Mouse (Mus musculus) ES-E14 (cell line): ENCODE results near the gene Ccdc14. TPM values are rescaled to one million over a fixed set of nuclear protein-coding genes. Genes with fewer than 3 reads are reported as not detected.

Source experiments
- DNase-seq: peaks from one replicate; pipeline ENCODE4 v3.0.0-alpha.2; 2013; ENCODE audit warnings: low read depth, low spot score
- H3K27ac ChIP-seq: 2 replicates; pipeline ENCODE4 v1.5.1; 2012; ENCODE audit warnings: low read depth, mild to moderate bottlenecking, low read length, moderate library complexity, mixed read lengths; ENCODE audit not compliant: poor library complexity, insufficient read depth, severe bottlenecking
- H3K36me3 ChIP-seq: 2 replicates; pipeline ENCODE4 v1.6.1; 2012; ENCODE audit warnings: mild to moderate bottlenecking, low read length, moderate library complexity, mixed read lengths; ENCODE audit not compliant: control insufficient read depth, poor library complexity, insufficient read depth, severe bottlenecking
- H3K4me1 ChIP-seq, 2 experiments: fragments of 150-350 bp in 1 of 2; sonication (generic) in 1 of 2; 2 replicates each; pipeline ENCODE4 v1.6.1; 2012; ENCODE audit warnings: low read length in 2 of 2, mild to moderate bottlenecking in 1 of 2, mixed read lengths in 1 of 2; ENCODE audit not compliant: control insufficient read depth in 2 of 2, insufficient read depth in 2 of 2, poor library complexity in 1 of 2
- H3K4me3 ChIP-seq, 2 experiments: fragments of 150-350 bp in 1 of 2; sonication (generic) in 1 of 2; 2 replicates each; pipeline ENCODE4 v1.5.1; 2012; ENCODE audit warnings: low read length in 2 of 2, low read depth in 1 of 2, mild to moderate bottlenecking in 1 of 2, mixed read lengths in 1 of 2; ENCODE audit not compliant: insufficient read depth in 1 of 2, poor library complexity in 1 of 2, severe bottlenecking in 1 of 2
- H3K9ac ChIP-seq: 2 replicates; pipeline ENCODE4 v1.6.1; 2012; ENCODE audit warnings: low read depth, mild to moderate bottlenecking, low read length, mixed read lengths; ENCODE audit not compliant: poor library complexity, insufficient read depth, severe bottlenecking
- H3K9me3 ChIP-seq: fragments of 150-350 bp; sonication (generic); 2 replicates; pipeline ENCODE4 v1.6.1; 2012; ENCODE audit warnings: low read depth, mild to moderate bottlenecking, low read length; ENCODE audit not compliant: control insufficient read depth, insufficient read depth
- CHD2 ChIP-seq: IDR thresholded peaks from 2 replicates; pipeline ENCODE4 v1.6.1; 2014; ENCODE audit warnings: mild to moderate bottlenecking, low read depth, low read length, inconsistent platforms
- HCFC1 ChIP-seq: IDR thresholded peaks from 2 replicates; pipeline ENCODE4 v1.6.1; 2012; ENCODE audit warnings: low read length, inconsistent platforms, borderline replicate concordance; ENCODE audit not compliant: insufficient read depth
- MAFK ChIP-seq: IDR thresholded peaks from 2 replicates; pipeline ENCODE4 v1.6.1; 2014; ENCODE audit warnings: mild to moderate bottlenecking, low read depth, low read length, inconsistent platforms; ENCODE audit not compliant: insufficient read depth
- ZC3H11A ChIP-seq: IDR thresholded peaks from 2 replicates; pipeline ENCODE4 v1.6.1; 2012; ENCODE audit warnings: low read depth, mild to moderate bottlenecking, inconsistent platforms, low read length, borderline replicate concordance
- ZNF384 ChIP-seq: IDR thresholded peaks from 2 replicates; pipeline ENCODE4 v1.6.1; 2012; ENCODE audit warnings: low read depth, low read length, inconsistent platforms
- in situ Hi-C, 2 experiments: fragments of 600-800 bp; cut with MboI; formaldehyde crosslinking; loops; one replicate each; pipeline ENCODE4 v1.15.1; 2025; ENCODE audit warnings: low sequenced_read_pairs in 2 of 2, inconsistent platforms in 1 of 2; ENCODE audit not compliant: unreplicated experiment in 2 of 2
- total RNA-seq: library from RNA; depleted of rRNA; stranded (reverse); fragments of 300-350 nt; gene quantifications from 2 replicates; pipeline ENCODE4 v1.2.3, GENCODE M21; 2012

The Ccdc14 gene
- total RNA-seq, 1 experiment: 13.8 TPM

DNA sequence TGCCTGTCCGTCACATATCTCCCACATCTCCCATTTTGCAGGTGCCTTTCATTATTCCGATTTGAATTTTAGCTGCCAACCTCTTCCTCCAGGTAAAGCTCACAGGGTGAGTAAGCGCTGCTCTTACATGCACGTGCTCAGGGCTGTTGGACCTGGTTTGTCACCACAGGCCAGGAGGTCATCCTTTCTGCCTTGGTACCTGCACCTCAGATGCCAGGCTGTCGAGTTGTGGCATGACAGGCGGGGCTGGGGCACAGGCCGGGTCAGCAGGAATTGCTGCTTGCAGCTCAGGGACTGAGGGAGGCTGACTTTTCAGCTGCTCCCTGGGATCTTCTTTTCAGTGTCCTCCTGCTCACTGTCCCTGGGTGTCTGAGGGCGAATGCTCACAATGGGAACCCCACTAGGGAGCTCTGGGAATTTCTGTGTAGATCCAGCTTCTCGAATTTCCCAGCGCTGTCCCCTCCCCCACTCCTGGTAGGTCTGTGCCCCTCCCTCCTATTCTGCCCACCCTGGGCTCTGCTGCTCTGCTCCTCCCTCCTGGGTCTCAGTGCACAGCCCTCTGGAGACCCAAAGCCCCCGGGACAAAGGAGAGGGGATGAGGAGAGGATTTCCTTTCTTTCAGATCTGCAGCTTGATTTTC, 57.8 kb downstream of the Ccdc14 start:
- Histone ChIP-seq H3K36me3 (no peaks in the 10 kb centered on the region), H3K9me3 (no peaks in the 10 kb centered on the region), H3K27ac (no peak overlapping the region), H3K4me3 (no peak overlapping the region), H3K9ac (no peak overlapping the region), H3K4me1 (peaks cover 0 to 3% of the 10 kb centered on the region in 2 experiments; a peak in 1 of 4 replicates)
- in situ Hi-C loops: no loop called here
- no peak for TF ChIP-seq CHD2
- no peak for TF ChIP-seq ZC3H11A
- TF ChIP-seq MAFK: no peak
- no peak for TF ChIP-seq HCFC1
- no peak for TF ChIP-seq ZNF384
- DNase-seq: peak; percentile 24

GRCm38 (mm10) chr16:34749536-34749935, 59.1 kb downstream of the Ccdc14 start:
- in situ Hi-C loops: no loop called here
- H3K4me1 ChIP-seq: peaks cover 0 to 3% of the 10 kb centered on the region in 2 experiments; a peak in 1 of 4 replicates
- no peak for DNase-seq
- no peak overlapping the region for H3K9ac ChIP-seq
- TF ChIP-seq ZC3H11A (no peak), ZNF384 (no peak), HCFC1 (no peak), MAFK (no peak), CHD2 (no peak)
- H3K9me3 ChIP-seq: no peaks in the 10 kb centered on the region
- no peaks in the 10 kb centered on the region for H3K36me3 ChIP-seq
- no peak overlapping the region for H3K4me3 ChIP-seq
- no peak overlapping the region for H3K27ac ChIP-seq

DNA sequence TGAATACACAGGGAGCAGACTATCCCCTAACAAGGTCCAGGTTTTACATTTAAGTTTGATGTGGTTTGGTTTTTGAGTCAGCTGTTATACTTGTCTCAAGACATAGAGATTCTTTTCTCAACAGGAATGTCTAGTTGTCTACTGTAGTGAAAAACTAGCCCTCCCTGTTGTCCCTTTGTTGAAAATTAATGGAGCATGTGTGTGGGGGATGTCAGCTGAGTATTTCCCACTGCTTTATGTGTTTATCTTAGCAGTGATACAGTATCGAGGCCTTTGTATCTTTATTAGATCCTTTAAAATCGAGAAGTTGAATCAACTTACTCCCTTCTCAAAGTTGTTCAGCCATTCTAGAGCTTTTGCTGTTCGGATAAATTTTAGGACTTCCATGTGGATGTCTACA, 61.6 kb downstream of the Ccdc14 start:
- H3K36me3 ChIP-seq: no peaks in the 10 kb centered on the region
- TF ChIP-seq ZNF384 (no peak), MAFK (no peak), CHD2 (no peak), HCFC1 (no peak), ZC3H11A (no peak)

GRCm38 (mm10) chr16:34752977-34753376, 62.6 kb downstream of the Ccdc14 start:
- Histone ChIP-seq H3K27ac (no peak overlapping the region), H3K4me3 (no peak overlapping the region), H3K4me1 (peaks cover 0 to 3% of the 10 kb centered on the region in 2 experiments; a peak in 1 of 4 replicates), H3K9me3 (no peaks in the 10 kb centered on the region), H3K9ac (no peak overlapping the region), H3K36me3 (no peaks in the 10 kb centered on the region)
- no peak for DNase-seq
- in situ Hi-C loops: no loop called here
- TF ChIP-seq ZNF384 (no peak), ZC3H11A (no peak), HCFC1 (no peak), CHD2 (no peak), MAFK (no peak)

More for the DNA sequence above, 61.6 kb downstream of the Ccdc14 start:
- in situ Hi-C loops: no loop called here
- no peak for DNase-seq
- H3K4me1 ChIP-seq: peaks cover 0 to 3% of the 10 kb centered on the region in 2 experiments; a peak in 1 of 4 replicates
- H3K9ac ChIP-seq: no peak overlapping the region
- H3K9me3 ChIP-seq: no peaks in the 10 kb centered on the region
- H3K27ac ChIP-seq: no peak overlapping the region
- no peak overlapping the region for H3K4me3 ChIP-seq

DNA sequence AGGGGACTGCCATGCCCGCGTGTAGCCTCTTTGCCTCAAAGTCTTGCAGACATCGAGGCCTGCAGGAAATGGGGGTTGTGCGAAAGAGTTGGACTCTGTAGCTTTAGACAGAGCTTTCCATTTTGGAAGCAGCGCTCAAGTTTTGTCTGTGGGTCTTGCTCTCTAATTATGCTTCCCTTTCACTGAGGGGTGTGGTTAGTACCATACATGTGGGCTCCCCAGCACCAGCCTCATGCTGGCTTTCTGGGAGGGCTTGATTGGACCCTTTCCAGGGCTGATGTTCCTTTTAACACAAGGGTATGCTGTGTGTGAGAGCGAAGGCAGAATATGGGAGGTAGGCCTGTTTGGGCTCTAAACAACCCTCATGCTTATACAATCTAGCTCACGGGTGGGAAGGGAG, 66.6 kb downstream of the Ccdc14 start:
- H3K4me3 ChIP-seq: no peak overlapping the region
- no peak for TF ChIP-seq ZNF384
- TF ChIP-seq CHD2: no peak
- TF ChIP-seq ZC3H11A: no peak
- no peak for TF ChIP-seq HCFC1
- no peak for TF ChIP-seq MAFK
- H3K27ac ChIP-seq: no peak overlapping the region
- in situ Hi-C loops: no loop called here
- no peak for DNase-seq
- no peaks in the 10 kb centered on the region for H3K9me3 ChIP-seq
- H3K4me1 ChIP-seq: no peaks in the 10 kb centered on the region
- H3K36me3 ChIP-seq: no peaks in the 10 kb centered on the region
- H3K9ac ChIP-seq: no peak overlapping the region
